ENCODE assay signal across 30 mouse cellular contexts in the genomic region with DNA sequence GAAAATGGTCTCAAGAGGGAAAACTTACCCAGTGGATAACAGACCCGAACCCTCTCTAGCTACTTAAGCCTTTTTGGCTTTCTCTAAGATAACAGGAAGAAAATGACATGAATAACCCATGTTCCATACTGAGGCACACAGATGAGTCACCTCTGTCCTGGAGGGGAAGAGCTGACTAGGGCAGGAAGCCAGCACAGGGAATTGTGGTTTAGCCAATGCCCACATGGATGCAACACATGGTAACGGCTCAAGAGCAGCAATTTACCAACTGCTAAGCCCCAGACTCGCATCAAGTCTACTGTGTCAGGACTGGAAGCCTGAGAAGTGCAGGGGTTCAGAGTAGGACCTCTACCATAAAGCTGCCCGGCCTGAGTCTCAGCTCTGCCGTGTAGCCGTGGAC. TPM values are rescaled to one million over a fixed set of nuclear protein-coding genes. Genes with fewer than 3 reads are reported as not detected.
DNase-seq lines count a peak whose midpoint lies in the region; ATAC-seq and TF ChIP-seq lines count a peak whose summit lies in the region.
"Had no signal": no experiment of that assay in that cellular context is flagged by ENCODE, and none has a peak within 500 bp of the region (broad histone marks: within the 10 kb centered on the region; RNA-seq: fewer than 3 reads in every experiment).

No protein-coding gene starts in this region.

- no peak overlapping the region for H3K4me2 ChIP-seq in stomach, postnatal 0 days (replicated peaks; ENCODE audit: low read depth)
- H3K4me2 ChIP-seq: forebrain, embryonic 13.5 days; heart, embryonic 15.5 days; kidney, embryonic 15.5 days; midbrain, embryonic 13.5 days had no signal

- DNase-seq in heart, adult 11 months, result peak; percentile 46
- no peak for DNase-seq in heart, postnatal 4 days
- no peak for DNase-seq in testis, postnatal 10 days (ENCODE audit: low spot score)
- DNase-seq in stomach, postnatal 0 days (ENCODE audit: low spot score), result peak; percentile 13
- DNase-seq in urinary bladder, postnatal 25 days (ENCODE audit: low spot score), result no peak
- DNase-seq in spleen, postnatal 14 days (ENCODE audit: low spot score in 2 of 2), result no peak
- DNase-seq: B cell, adult 2 months; cerebellum, adult 11-12 months; cerebellum, postnatal 10 days; embryo, embryonic 11 days; gastrocnemius, postnatal 36 days; heart, postnatal 36 days; kidney, adult 11 months; kidney, postnatal 4 days; layer of hippocampus, adult 9-11 months; liver; thymus, postnatal 25 days had no signal

- H3K4me3 ChIP-seq in testis, adult 2 months (ENCODE audit: control insufficient read depth, low read depth, low read length), result no peak overlapping the region
- H3K4me3 ChIP-seq in stomach, postnatal 0 days (ENCODE audit: low read depth, low read length), result no peak overlapping the region
- H3K4me3 ChIP-seq: forebrain, embryonic 13.5 days; heart, embryonic 15.5 days; kidney, embryonic 15.5 days; limb, embryonic 10.5 days; midbrain, embryonic 13.5 days had no signal

- no peaks in the 10 kb centered on the region for H3K9me3 ChIP-seq in stomach, postnatal 0 days (ENCODE audit: control insufficient read depth, low read length)
- H3K9me3 ChIP-seq: forebrain, embryonic 13.5 days; heart, embryonic 15.5 days; kidney, embryonic 15.5 days; limb, embryonic 10.5 days; midbrain, embryonic 13.5 days had no signal

- WGBS in stomach, postnatal 0 days, result 83% methylated on average over 6 of the region's 6 CpGs

- TF ChIP-seq EP300 in stomach, postnatal 0 days (optimal IDR thresholded peaks at IDR 0.05), result no peak

- no peaks in the 10 kb centered on the region for H3K36me3 ChIP-seq in testis, adult 2 months (ENCODE audit: control insufficient read depth, insufficient read depth, low read length)
- peaks cover 2% of the 10 kb centered on the region for H3K36me3 ChIP-seq in stomach, postnatal 0 days (ENCODE audit: control insufficient read depth, insufficient read depth, low read length)
- H3K36me3 ChIP-seq: heart, embryonic 15.5 days; limb, embryonic 10.5 days had no signal

- peaks cover 2% of the 10 kb centered on the region; the same call in 1 of the 2 replicates for H3K4me1 ChIP-seq in testis, adult 2 months (ENCODE audit: control insufficient read depth, insufficient read depth, low read length)
- H3K4me1 ChIP-seq in stomach, postnatal 0 days (replicated peaks; ENCODE audit: control insufficient read depth, insufficient read depth), result peaks cover 5% of the 10 kb centered on the region; the same call in 1 of the 2 replicates
- H3K4me1 ChIP-seq: limb, embryonic 10.5 days had no signal

- peak; percentile 80 for ATAC-seq in common myeloid progenitor, adult 5-6 weeks (replicated peaks; ENCODE audit: low read depth, poor library complexity, severe bottlenecking)
- ATAC-seq in stomach, postnatal 0 days (ENCODE audit: low FRiP score, low TSS enrichment), result no peak
- ATAC-seq: forebrain, embryonic 13.5 days; midbrain, embryonic 13.5 days had no signal

- no peaks in the 10 kb centered on the region for H3K27me3 ChIP-seq in testis, adult 2 months (ENCODE audit: control insufficient read depth, insufficient read depth, low read length)
- no peaks in the 10 kb centered on the region for H3K27me3 ChIP-seq in stomach, postnatal 0 days (ENCODE audit: control insufficient read depth, insufficient read depth, low read length)
- H3K27me3 ChIP-seq: forebrain, embryonic 13.5 days; heart, embryonic 15.5 days; kidney, embryonic 15.5 days; midbrain, embryonic 13.5 days had no signal

- H3K27ac ChIP-seq in testis, adult 2 months (ENCODE audit: control insufficient read depth, insufficient read depth, low read depth, low read length), result peak overlapping the region; percentile 47
- H3K27ac ChIP-seq in stomach, postnatal 0 days (replicated peaks), result no peak overlapping the region
- H3K27ac ChIP-seq: forebrain, embryonic 13.5 days; heart, embryonic 15.5 days; kidney, embryonic 15.5 days; limb, embryonic 10.5 days; midbrain, embryonic 13.5 days had no signal

- no peak overlapping the region for H3K9ac ChIP-seq in stomach, postnatal 0 days (ENCODE audit: low read length)
- H3K9ac ChIP-seq: forebrain, embryonic 13.5 days; heart, embryonic 15.5 days; kidney, embryonic 15.5 days; midbrain, embryonic 13.5 days had no signal

- TF ChIP-seq POLR2A in testis, adult 2 months (IDR thresholded peaks at IDR 0.05; ENCODE audit: control insufficient read depth, low read depth, low read length), result no peak

- TF ChIP-seq CTCF in testis, adult 2 months (IDR thresholded peaks at IDR 0.05; ENCODE audit: control insufficient read depth, insufficient read depth, insufficient replicate concordance, low read depth, low read length), result no peak
- TF ChIP-seq CTCF in stomach, postnatal 0 days (IDR thresholded peaks at IDR 0.05; ENCODE audit: low read depth), result no peak

RNA-seq across cellular contexts. Expression of a gene that starts 17.8 kb away (rescaled TPM):
- total RNA-seq in heart, postnatal 4 days (2021), result 1 to 10 TPM; 4.5 to 5.7 TPM
- 2.8 and 3.3 TPM in 2 replicates for polyA plus RNA-seq in testis, adult 2 months (2012; rRNA removed)
- 27.4 and 39.1 TPM in 2 replicates for total RNA-seq in common myeloid progenitor, adult 5-6 weeks (2017)
- 0.71 and 0.84 TPM in 2 replicates for polyA plus RNA-seq in stomach, postnatal 0 days (2015; fragmentation: Nextera tagmentation; extraction: Ambion mirVana)

RNA-seq across cellular contexts. Expression of a gene that starts 22.9 kb away (rescaled TPM):
- total RNA-seq in heart, postnatal 4 days (2021), result 1 to 10 TPM; 7.7 to 8.9 TPM
- polyA plus RNA-seq in testis, adult 2 months (2012; rRNA removed), result 5.7 and 6.0 TPM in 2 replicates
- total RNA-seq in common myeloid progenitor, adult 5-6 weeks (2017), result 11.4 and 14.4 TPM in 2 replicates
- polyA plus RNA-seq in stomach, postnatal 0 days (2015; fragmentation: Nextera tagmentation; extraction: Ambion mirVana), result 6.2 and 7.1 TPM in 2 replicates

RNA-seq across cellular contexts. Expression of a gene that starts 50.7 kb away (rescaled TPM):
- total RNA-seq in heart, postnatal 4 days (2021), result not detected
- polyA plus RNA-seq in testis, adult 2 months (2012; rRNA removed), result 0.02 TPM in 2 replicates
- not detected in 2 replicates for total RNA-seq in common myeloid progenitor, adult 5-6 weeks (2017)
- not detected in 2 replicates for polyA plus RNA-seq in stomach, postnatal 0 days (2015; fragmentation: Nextera tagmentation; extraction: Ambion mirVana)
- total RNA-seq: adrenal gland, postnatal 4 days; gastrocnemius, adult 18-20 months; gastrocnemius, postnatal 36 days; heart, postnatal 36 days had no signal
- polyA plus RNA-seq: forebrain, embryonic 13.5 days; heart, embryonic 15.5 days; kidney, embryonic 15.5 days; limb, embryonic 10.5 days; liver, embryonic 16.5 days; lung, embryonic 16.5 days; midbrain, embryonic 13.5 days; neural tube, embryonic 14.5 days; stomach, embryonic 16.5 days had no signal

Comparison
In these comparisons a context has a peak if more than half of its experiments do, and no peak if none do; other contexts are left out.
1. DNase-seq: peak in heart, adult 11 months (single experiment) and stomach, postnatal 0 days (single experiment); none in heart, postnatal 4 days (single experiment), testis, postnatal 10 days (single experiment), urinary bladder, postnatal 25 days (single experiment) and spleen, postnatal 14 days (0 of 2).